Mouse (Mus musculus): ENCODE measurements around the gene Abhd15.

- TF ChIP-seq CTCF (IDR thresholded peaks at IDR 0.05; ENCODE audit: insufficient read depth, low read length) (no peak), POLR2A (IDR thresholded peaks at IDR 0.05; ENCODE audit: borderline replicate concordance, extremely low read depth, low read depth, low read length) (no peak)
Measured at GRCm38 (mm10) chr11:77532202-77532846, 17.4 kb downstream of the Abhd15 start.

Measured in lung, adult 2 months (tissue).